Mouse (Mus musculus) embryo, embryonic 11.5 days (tissue): ENCODE results near the gene Serpina1b.
"Not testable (repeated sequence)": the region's sequence is repeated elsewhere in the genome, so short reads cannot be mapped to it uniquely, and the experiment has no call there.

Experiments
- DNase-seq: peaks from one replicate; pipeline ENCODE4 v3.0.0-alpha.2; 2012; ENCODE audit warnings: low read depth, low spot score

Gene Serpina1b

GRCm38 (mm10) chr12:103700144-103700750, 129.9 kb downstream of the Serpina1b start:
- no peak for DNase-seq

GRCm38 (mm10) chr12:103695429-103695828, 134.7 kb downstream of the Serpina1b start, which contains the start of gene Serpina1f:
Gene Serpina1f, minus strand, starts transcription at chr12:103695529.
- no peak for DNase-seq

- DNase-seq, result no peak
Observed at GRCm38 (mm10) chr12:103688221-103688814, 141.9 kb downstream of the Serpina1b start.

GRCm38 (mm10) chr12:103687021-103687420, 143.2 kb downstream of the Serpina1b start:
- DNase-seq, result no peak

GRCm38 (mm10) chr12:103686050-103686449, 144.1 kb downstream of the Serpina1b start:
- no peak for DNase-seq

- DNase-seq, result no peak
Observed at GRCm38 (mm10) chr12:103685386-103685785, 144.8 kb downstream of the Serpina1b start.

GRCm38 (mm10) chr12:103683775-103684174, 146.4 kb downstream of the Serpina1b start:
- DNase-seq, result no peak

GRCm38 (mm10) chr12:103681739-103682138, 148.4 kb downstream of the Serpina1b start:
- DNase-seq, result no peak

GRCm38 (mm10) chr12:103681169-103681568, 149.0 kb downstream of the Serpina1b start:
- no peak for DNase-seq

- not testable (repeated sequence) for DNase-seq
Observed at GRCm38 (mm10) chr12:103679853-103680252, 150.3 kb downstream of the Serpina1b start.
